Mouse (Mus musculus): ENCODE measurements around the gene Uqcc3. TPM values are rescaled to one million over a fixed set of nuclear protein-coding genes. Genes with fewer than 3 reads are reported as not detected.

Gene Uqcc3
- total and polyA plus RNA-seq, 3 experiments = 43.7 to 56.5 (median 49.9) TPM

DNA sequence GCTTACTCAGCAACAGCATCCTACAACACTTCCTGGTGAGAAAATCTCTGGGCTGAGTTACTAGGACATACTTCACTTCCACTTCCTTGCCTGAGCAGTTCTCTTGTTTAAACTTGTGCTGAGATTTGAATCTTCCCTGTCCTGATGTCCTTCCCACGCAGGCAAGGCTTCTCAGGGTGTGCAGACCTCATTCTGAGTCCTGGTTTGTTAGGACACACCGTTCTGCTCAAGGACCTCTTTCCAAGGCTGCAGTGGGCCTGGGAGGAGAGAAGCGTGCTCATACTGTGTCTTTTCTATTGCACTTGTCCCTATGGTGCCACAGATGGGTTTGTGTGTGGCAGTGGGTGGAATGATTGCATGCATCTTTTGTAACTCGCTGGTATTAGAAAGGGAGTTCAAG is 47.8 kb downstream of the Uqcc3 start:
- no peak overlapping the region for H3K27ac ChIP-seq

DNA sequence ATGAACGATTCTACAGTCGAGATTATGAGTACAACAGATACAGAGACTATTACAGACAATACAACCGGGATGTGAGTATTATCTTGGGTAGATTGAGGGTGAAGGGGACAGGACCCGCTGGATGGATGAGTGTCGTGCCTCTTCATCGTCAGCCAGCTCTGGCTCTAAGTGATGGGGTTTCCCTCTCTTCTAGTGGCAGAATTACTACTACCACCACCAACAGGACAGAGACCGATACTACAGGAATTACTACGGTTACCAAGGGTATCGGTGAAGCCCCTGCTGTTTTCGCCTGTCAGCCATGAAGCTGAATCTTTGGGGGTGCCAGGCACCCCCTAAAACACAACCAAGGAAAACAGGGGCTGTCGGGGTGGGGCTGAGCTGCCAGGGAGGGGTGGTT is 49.5 kb downstream of the Uqcc3 start:
- intact Hi-C loops (cut with DNase I) = no loop called here
- 84% methylated on average over 11 of the region's 11 CpGs for WGBS

More for the DNA sequence above, 47.8 kb downstream of the Uqcc3 start:
- no peak for DNase-seq
- peaks cover 18% of the 10 kb centered on the region for H3K36me3 ChIP-seq (ENCODE audit: control insufficient read depth, insufficient read depth, low read length)
- intact Hi-C loops (cut with DNase I) = no loop called here
- H3K79me2 ChIP-seq (replicated peaks; ENCODE audit: control insufficient read depth, insufficient read depth, low read length) = no peaks in the 10 kb centered on the region
- no peaks in the 10 kb centered on the region; the same call in 1 of the 2 replicates for H3K4me1 ChIP-seq (ENCODE audit: control insufficient read depth, insufficient read depth, low read length)
- WGBS = 84% methylated on average over 4 of the region's 4 CpGs
- H3K4me3 ChIP-seq = no peak overlapping the region
- no peak for TF ChIP-seq CTCF (IDR thresholded peaks at IDR 0.05)
- 0 out of 2 replicates have a peak, but pooled peaks have one; percentile 8 for TF ChIP-seq POLR2A (IDR thresholded peaks at IDR 0.05; ENCODE audit: insufficient read depth, low read depth, low read length)
- TF ChIP-seq EP300 (IDR thresholded peaks at IDR 0.05; ENCODE audit: insufficient read depth, low read depth, low read length) = no peak
- no peaks in the 10 kb centered on the region for H3K27me3 ChIP-seq (ENCODE audit: control insufficient read depth, insufficient read depth, low read length)
- no peak overlapping the region for H3K9ac ChIP-seq (ENCODE audit: low read depth, low read length)

DNA sequence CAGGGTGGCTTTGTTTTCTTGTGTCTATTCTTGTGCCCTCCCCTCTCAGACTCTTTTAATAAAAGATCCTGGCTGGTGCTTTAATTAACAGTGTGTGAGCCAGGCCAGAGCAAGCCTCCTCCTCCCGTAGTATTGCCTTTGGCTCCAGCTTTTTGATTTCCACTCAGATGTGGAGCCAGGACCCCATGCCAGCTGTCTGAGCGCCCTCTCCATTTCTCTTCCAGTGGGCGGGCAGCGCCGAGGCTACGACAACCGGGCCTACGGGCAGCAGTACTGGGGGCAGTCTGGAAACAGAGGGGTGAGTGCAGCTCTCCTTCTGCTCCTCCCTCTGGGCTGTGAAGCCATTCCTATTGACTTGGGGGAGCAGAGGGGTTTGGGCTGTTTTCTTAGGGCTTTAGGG is 50.1 kb downstream of the Uqcc3 start:
- H3K4me1 ChIP-seq (ENCODE audit: control insufficient read depth, insufficient read depth, low read length) = no peaks in the 10 kb centered on the region
- no peaks in the 10 kb centered on the region for H3K27me3 ChIP-seq (ENCODE audit: control insufficient read depth, insufficient read depth, low read length)
- H3K9ac ChIP-seq (ENCODE audit: low read depth, low read length) = no peak overlapping the region
- H3K36me3 ChIP-seq (ENCODE audit: control insufficient read depth, insufficient read depth, low read length) = peaks cover 34% of the 10 kb centered on the region
- TF ChIP-seq EP300 (IDR thresholded peaks at IDR 0.05; ENCODE audit: insufficient read depth, low read depth, low read length) (no peak), CTCF (IDR thresholded peaks at IDR 0.05) (no peak), POLR2A (IDR thresholded peaks at IDR 0.05; ENCODE audit: insufficient read depth, low read depth, low read length) (no peak)
- intact Hi-C loops (cut with DNase I) = no loop called here
- DNase-seq = no peak
- no peak overlapping the region for H3K27ac ChIP-seq
- no peak overlapping the region for H3K4me3 ChIP-seq
- 82% methylated on average over 8 of the region's 8 CpGs for WGBS
- H3K79me2 ChIP-seq (replicated peaks; ENCODE audit: control insufficient read depth, insufficient read depth, low read length) = peaks cover 2% of the 10 kb centered on the region; the same call in 1 of the 2 replicates

More for the DNA sequence above, 49.5 kb downstream of the Uqcc3 start:
- Histone ChIP-seq H3K79me2 (replicated peaks; ENCODE audit: control insufficient read depth, insufficient read depth, low read length) (peaks cover 2% of the 10 kb centered on the region; the same call in 1 of the 2 replicates), H3K27me3 (ENCODE audit: control insufficient read depth, insufficient read depth, low read length) (no peaks in the 10 kb centered on the region), H3K36me3 (ENCODE audit: control insufficient read depth, insufficient read depth, low read length) (peaks cover 28% of the 10 kb centered on the region), H3K27ac (no peak overlapping the region), H3K9ac (ENCODE audit: low read depth, low read length) (no peak overlapping the region), H3K4me3 (no peak overlapping the region), H3K4me1 (ENCODE audit: control insufficient read depth, insufficient read depth, low read length) (no peaks in the 10 kb centered on the region)
- no peak for DNase-seq
- TF ChIP-seq CTCF (IDR thresholded peaks at IDR 0.05) (no peak), POLR2A (IDR thresholded peaks at IDR 0.05; ENCODE audit: insufficient read depth, low read depth, low read length) (no peak), EP300 (IDR thresholded peaks at IDR 0.05; ENCODE audit: insufficient read depth, low read depth, low read length) (no peak)

Small RNA genes lying within 50 kb of the gene (microRNA-seq; reads per million reads assigned to microRNA genes)
- gene Mir5136 = 0.56 to 0.77 reads per million in 2 experiments

Other genes starting within 250 kb of the Uqcc3 start
Only the 30 nearest of the 32 such genes appear.
- gene Slc3a2, start 157.6 kb downstream of the Uqcc3 start, total RNA-seq (2021) = 10 to 100 TPM; 41.0 to 42.2 TPM
- gene Slc3a2, start 157.6 kb downstream of the Uqcc3 start, polyA plus RNA-seq (2012; rRNA removed) = 60.9 and 61.1 TPM in 2 replicates
- gene Wdr74, start 145.1 kb downstream of the Uqcc3 start, total RNA-seq (2021) = 10 to 100 TPM; 18.7 to 19.2 TPM
- gene Wdr74, start 145.1 kb downstream of the Uqcc3 start, polyA plus RNA-seq (2012; rRNA removed) = 15.7 and 18.2 TPM in 2 replicates
- gene 1700092M07Rik, start 140.2 kb downstream of the Uqcc3 start, total RNA-seq (2021) = under 1 TPM in 1 of 2 experiments, not detected in 1; 0.57 TPM
- 0.62 and 1.3 TPM in 2 replicates for gene 1700092M07Rik, start 140.2 kb downstream of the Uqcc3 start, polyA plus RNA-seq (2012; rRNA removed)
- 10 to 100 TPM; 23.8 to 25.3 TPM for gene Stx5a, start 139.5 kb downstream of the Uqcc3 start, total RNA-seq (2021)
- 33.4 and 49.3 TPM in 2 replicates for gene Stx5a, start 139.5 kb downstream of the Uqcc3 start, polyA plus RNA-seq (2012; rRNA removed)
- gene Nxf1, start 123.8 kb downstream of the Uqcc3 start, total RNA-seq (2021) = 10 to 100 TPM; 35.5 to 41.8 TPM
- 66.5 and 93.2 TPM in 2 replicates for gene Nxf1, start 123.8 kb downstream of the Uqcc3 start, polyA plus RNA-seq (2012; rRNA removed)
- 100 to 1,000 TPM; 108 to 130 TPM for gene Tmem223, start 109.9 kb downstream of the Uqcc3 start, total RNA-seq (2021)
- 212 and 233 TPM in 2 replicates for gene Tmem223, start 109.9 kb downstream of the Uqcc3 start, polyA plus RNA-seq (2012; rRNA removed)
- 10 to 100 TPM; 14.8 to 17.1 TPM for gene Tmem179b, start 106.5 kb downstream of the Uqcc3 start, total RNA-seq (2021)
- gene Tmem179b, start 106.5 kb downstream of the Uqcc3 start, polyA plus RNA-seq (2012; rRNA removed) = 44.5 and 44.9 TPM in 2 replicates
- 1 to 10 TPM; 7.8 to 9.1 TPM for gene Taf6l, start 94.5 kb downstream of the Uqcc3 start, total RNA-seq (2021)
- gene Taf6l, start 94.5 kb downstream of the Uqcc3 start, polyA plus RNA-seq (2012; rRNA removed) = 6.0 and 6.2 TPM in 2 replicates
- 10 to 100 TPM; 53.4 to 56.3 TPM for gene Polr2g, start 82.3 kb downstream of the Uqcc3 start, total RNA-seq (2021)
- 55.1 and 84.1 TPM in 2 replicates for gene Polr2g, start 82.3 kb downstream of the Uqcc3 start, polyA plus RNA-seq (2012; rRNA removed)
- gene Zbtb3, start 78.4 kb downstream of the Uqcc3 start, total RNA-seq (2021) = 1 to 10 TPM; 1.4 to 1.5 TPM
- 2.0 and 2.5 TPM in 2 replicates for gene Zbtb3, start 78.4 kb downstream of the Uqcc3 start, polyA plus RNA-seq (2012; rRNA removed)
- gene Ttc9c, start 61.6 kb downstream of the Uqcc3 start, total RNA-seq (2021) = 10 to 100 TPM; 14.1 TPM
- 9.5 and 17.8 TPM in 2 replicates for gene Ttc9c, start 61.6 kb downstream of the Uqcc3 start, polyA plus RNA-seq (2012; rRNA removed)
- 10 to 100 TPM; 44.7 to 47.5 TPM for gene Hnrnpul2, start 60.9 kb downstream of the Uqcc3 start, total RNA-seq (2021)
- 12.4 and 23.2 TPM in 2 replicates for gene Hnrnpul2, start 60.9 kb downstream of the Uqcc3 start, polyA plus RNA-seq (2012; rRNA removed)
- not detected for gene AC129217.1, start 51.1 kb downstream of the Uqcc3 start, total RNA-seq (2021)
- gene AC129217.1, start 51.1 kb downstream of the Uqcc3 start, polyA plus RNA-seq (2012; rRNA removed) = not detected in 2 replicates
- 10 to 100 TPM; 22.6 to 23.5 TPM for gene Bscl2, start 43.5 kb downstream of the Uqcc3 start, total RNA-seq (2021)
- gene Bscl2, start 43.5 kb downstream of the Uqcc3 start, polyA plus RNA-seq (2012; rRNA removed) = 52.3 and 67.7 TPM in 2 replicates
- not detected for gene Gng3, start 41.7 kb downstream of the Uqcc3 start, total RNA-seq (2021)
- gene Gng3, start 41.7 kb downstream of the Uqcc3 start, polyA plus RNA-seq (2012; rRNA removed) = 0.23 and 0.35 TPM in 2 replicates
- gene Lrrn4cl, start 30.2 kb downstream of the Uqcc3 start, total RNA-seq (2021) = 1 to 10 TPM; 2.6 to 3.7 TPM
- 3.8 and 5.7 TPM in 2 replicates for gene Lrrn4cl, start 30.2 kb downstream of the Uqcc3 start, polyA plus RNA-seq (2012; rRNA removed)
- 100 to 1,000 TPM; 108 to 135 TPM for gene Ubxn1, start 9.4 kb downstream of the Uqcc3 start, total RNA-seq (2021)
- 60.7 and 62.2 TPM in 2 replicates for gene Ubxn1, start 9.4 kb downstream of the Uqcc3 start, polyA plus RNA-seq (2012; rRNA removed)
- 1 to 10 TPM; 4.2 to 5.2 TPM for gene Lbhd1, start 2.8 kb upstream of the Uqcc3 start, total RNA-seq (2021)
- gene Lbhd1, start 2.8 kb upstream of the Uqcc3 start, polyA plus RNA-seq (2012; rRNA removed) = 1.1 and 1.3 TPM in 2 replicates
- not detected for gene Gm49403, start 3.0 kb upstream of the Uqcc3 start, total RNA-seq (2021)
- not detected in 2 replicates for gene Gm49403, start 3.0 kb upstream of the Uqcc3 start, polyA plus RNA-seq (2012; rRNA removed)
- 10 to 100 TPM; 15.6 to 21.0 TPM for gene 1810009A15Rik, start 7.9 kb upstream of the Uqcc3 start, total RNA-seq (2021)
- gene 1810009A15Rik, start 7.9 kb upstream of the Uqcc3 start, polyA plus RNA-seq (2012; rRNA removed) = 10.1 and 10.5 TPM in 2 replicates
- gene Gm49416, start 8.0 kb upstream of the Uqcc3 start, total RNA-seq (2021) = 1 to 10 TPM in 1 of 2 experiments, under 1 TPM in 1; 0.57 to 3.2 TPM
- 1.2 and 1.3 TPM in 2 replicates for gene Gm49416, start 8.0 kb upstream of the Uqcc3 start, polyA plus RNA-seq (2012; rRNA removed)
- gene Ints5, start 12.1 kb upstream of the Uqcc3 start, total RNA-seq (2021) = 10 to 100 TPM; 10.6 to 12.6 TPM
- gene Ints5, start 12.1 kb upstream of the Uqcc3 start, polyA plus RNA-seq (2012; rRNA removed) = 10.8 and 13.5 TPM in 2 replicates
- 10 to 100 TPM; 50.3 to 52.5 TPM for gene Ganab, start 17.1 kb upstream of the Uqcc3 start, total RNA-seq (2021)
- 54.5 and 90.0 TPM in 2 replicates for gene Ganab, start 17.1 kb upstream of the Uqcc3 start, polyA plus RNA-seq (2012; rRNA removed)
- gene B3gat3, start 39.5 kb upstream of the Uqcc3 start, total RNA-seq (2021) = 10 to 100 TPM; 35.4 to 42.3 TPM
- gene B3gat3, start 39.5 kb upstream of the Uqcc3 start, polyA plus RNA-seq (2012; rRNA removed) = 59.4 and 61.2 TPM in 2 replicates
- gene Rom1, start 48.4 kb upstream of the Uqcc3 start, total RNA-seq (2021) = 10 to 100 TPM; 21.8 to 23.1 TPM
- gene Rom1, start 48.4 kb upstream of the Uqcc3 start, polyA plus RNA-seq (2012; rRNA removed) = 24.9 and 30.7 TPM in 2 replicates
- 1 to 10 TPM; 7.0 to 9.7 TPM for gene Eml3, start 48.6 kb upstream of the Uqcc3 start, total RNA-seq (2021)
- 17.6 and 18.4 TPM in 2 replicates for gene Eml3, start 48.6 kb upstream of the Uqcc3 start, polyA plus RNA-seq (2012; rRNA removed)
- 10 to 100 TPM; 29.0 to 32.1 TPM for gene Mta2, start 61.0 kb upstream of the Uqcc3 start, total RNA-seq (2021)
- 13.1 and 15.6 TPM in 2 replicates for gene Mta2, start 61.0 kb upstream of the Uqcc3 start, polyA plus RNA-seq (2012; rRNA removed)
- 1 to 10 TPM; 8.5 to 9.4 TPM for gene Tut1, start 72.9 kb upstream of the Uqcc3 start, total RNA-seq (2021)
- gene Tut1, start 72.9 kb upstream of the Uqcc3 start, polyA plus RNA-seq (2012; rRNA removed) = 7.2 and 10.6 TPM in 2 replicates
- 100 to 1,000 TPM; 224 to 260 TPM for gene Eef1g, start 86.1 kb upstream of the Uqcc3 start, total RNA-seq (2021)
- gene Eef1g, start 86.1 kb upstream of the Uqcc3 start, polyA plus RNA-seq (2012; rRNA removed) = 191 and 291 TPM in 2 replicates
- gene Ahnak, start 108.4 kb upstream of the Uqcc3 start, total RNA-seq (2021) = 100 to 1,000 TPM; 299 to 348 TPM
- 23.0 and 42.5 TPM in 2 replicates for gene Ahnak, start 108.4 kb upstream of the Uqcc3 start, polyA plus RNA-seq (2012; rRNA removed)

Data from heart, adult 2 months (tissue).